Mouse (Mus musculus) adrenal gland, adult 2 months (tissue): ENCODE measurements around the gene Dhx29. TPM values are rescaled to one million over a fixed set of nuclear protein-coding genes. Genes with fewer than 3 reads are reported as not detected.

ENCODE experiments used
- DNase-seq: peaks from one replicate; pipeline ENCODE4 v3.0.0; 2021
- long read RNA-seq: library from polyadenylated mRNA; stranded (forward); transcript quantifications from one replicate; pipeline ENCODE4 v2.0.0, GENCODE M21; 2021
- polyA plus RNA-seq: library from polyadenylated mRNA; depleted of rRNA; stranded (reverse); fragments of >200 nt; gene quantifications from 2 replicates; pipeline ENCODE4 v1.2.3, GENCODE M21; 2012; rRNA removed
- total RNA-seq, 2 experiments: library from RNA; stranded (reverse); gene quantifications; 2 replicates each; pipeline ENCODE4 v1.2.3; 2021

Dhx29 gene
- 10 to 100 TPM; 17.7 to 19.4 TPM for total RNA-seq
- polyA plus RNA-seq = 1.1 and 1.4 TPM in 2 replicates
- long read RNA-seq, full-length matches to known transcripts = 10 of 13 reads
- long read RNA-seq, partial matches to known transcripts = 1 of 13 reads
- long read RNA-seq, other reads (novel, unspliced or antisense) = 2 of 13 reads

- DNase-seq = peak; percentile 99
These were observed at the start of gene Dhx29, which contains the start of gene Mtrex for GRCm38 (mm10) chr13:112927287-112928001. TSS of gene Dhx29 (plus strand) at chr13:112927454. TSS of gene Mtrex (minus strand) at chr13:112927398.

DNA sequence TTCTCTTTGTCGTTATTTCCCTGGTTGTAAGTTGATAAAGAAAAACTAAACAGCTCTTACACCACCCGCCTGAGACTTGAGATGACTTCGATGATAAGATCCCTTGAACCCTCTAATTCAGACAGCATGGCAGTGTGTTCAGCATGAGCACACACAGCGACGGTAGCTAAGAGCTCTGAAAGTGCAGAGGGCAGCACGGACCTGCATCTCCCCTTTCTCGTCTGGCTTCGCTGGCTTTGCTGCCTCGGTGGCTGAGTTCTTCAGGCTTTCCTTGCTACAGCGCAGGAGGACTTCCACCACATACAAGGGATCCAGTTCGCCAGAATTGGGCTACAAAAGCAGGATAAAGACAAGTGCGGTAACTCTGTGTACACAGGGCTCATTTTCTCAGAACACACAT is 40.0 kb upstream of the Dhx29 start:
- DNase-seq = no peak

DNA sequence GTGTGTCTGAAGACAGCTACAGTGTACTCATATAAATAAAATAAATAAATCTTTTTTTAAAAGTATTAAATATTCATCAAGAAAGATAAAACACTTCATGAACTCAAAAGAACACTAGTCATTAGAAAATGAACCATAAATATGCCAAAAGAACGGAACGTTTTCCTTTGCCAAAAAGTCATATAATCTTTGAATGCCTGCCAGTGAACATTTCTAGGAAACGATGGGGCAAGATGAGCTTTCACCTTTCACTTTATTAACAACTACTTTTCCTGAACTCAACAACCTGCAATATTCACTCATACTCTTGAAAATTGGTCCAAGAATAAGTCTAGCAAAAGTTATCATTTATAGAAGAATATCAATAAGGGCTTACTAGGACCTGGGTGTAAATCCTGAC is 25.1 kb upstream of the Dhx29 start:
- no peak for DNase-seq

GRCm38 (mm10) chr13:112909663-112910062 is 17.6 kb upstream of the Dhx29 start:
- peak; percentile 32 for DNase-seq

GRCm38 (mm10) chr13:112910434-112910833 is 16.8 kb upstream of the Dhx29 start:
- DNase-seq = no peak

GRCm38 (mm10) chr13:112919141-112919865 is 8.0 kb upstream of the Dhx29 start:
- DNase-seq = no peak

- no peak for DNase-seq
These were observed 6.3 kb upstream of the Dhx29 start for GRCm38 (mm10) chr13:112920906-112921305.

DNA sequence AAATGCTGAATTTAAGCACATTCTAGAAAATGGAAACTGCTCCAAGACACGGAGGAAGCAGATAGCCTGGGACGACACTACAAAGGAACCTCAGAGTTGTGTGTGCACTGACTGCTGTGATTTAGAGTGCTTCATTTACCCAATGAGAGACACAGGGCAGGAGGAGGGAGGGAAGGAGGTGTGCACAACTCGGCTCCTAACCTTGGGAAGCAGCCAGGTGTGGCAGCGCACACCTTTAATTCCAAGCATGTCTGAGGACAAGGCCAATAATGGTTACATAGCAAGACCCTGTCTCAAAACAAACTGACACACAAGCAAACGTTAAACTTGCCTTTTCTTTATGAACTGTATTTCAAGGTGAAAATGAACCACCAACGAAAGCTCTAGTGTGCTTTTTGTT is 2.0 kb upstream of the Dhx29 start:
- no peak for DNase-seq

DNA sequence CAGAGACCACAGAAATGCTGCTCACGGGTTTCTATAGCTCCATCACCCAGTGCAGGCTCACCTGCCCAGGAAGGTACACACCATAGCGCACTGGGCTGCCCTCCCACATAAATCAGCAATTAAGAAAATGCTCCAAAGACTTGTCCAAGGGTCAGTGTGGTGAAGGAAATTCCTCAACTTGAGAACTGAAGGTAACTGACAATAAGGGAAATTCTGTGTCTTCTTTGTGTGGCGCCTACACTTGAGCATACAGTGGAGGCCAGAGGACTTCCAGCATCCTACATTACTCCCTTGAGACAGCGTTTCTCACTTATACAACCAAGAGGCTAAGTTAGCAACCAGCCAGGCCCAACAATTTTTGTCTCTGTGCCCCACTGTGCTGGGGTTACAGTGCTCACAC is 1.3 kb upstream of the Dhx29 start:
- no peak for DNase-seq

GRCm38 (mm10) chr13:112926796-112927195 is 458 bp upstream of the Dhx29 start:
- DNase-seq = peak; percentile 40

GRCm38 (mm10) chr13:112928038-112928668 is 899 bp downstream of the Dhx29 start:
- DNase-seq = no peak

GRCm38 (mm10) chr13:112938130-112938529 is 10.9 kb downstream of the Dhx29 start:
- no peak for DNase-seq

DNA sequence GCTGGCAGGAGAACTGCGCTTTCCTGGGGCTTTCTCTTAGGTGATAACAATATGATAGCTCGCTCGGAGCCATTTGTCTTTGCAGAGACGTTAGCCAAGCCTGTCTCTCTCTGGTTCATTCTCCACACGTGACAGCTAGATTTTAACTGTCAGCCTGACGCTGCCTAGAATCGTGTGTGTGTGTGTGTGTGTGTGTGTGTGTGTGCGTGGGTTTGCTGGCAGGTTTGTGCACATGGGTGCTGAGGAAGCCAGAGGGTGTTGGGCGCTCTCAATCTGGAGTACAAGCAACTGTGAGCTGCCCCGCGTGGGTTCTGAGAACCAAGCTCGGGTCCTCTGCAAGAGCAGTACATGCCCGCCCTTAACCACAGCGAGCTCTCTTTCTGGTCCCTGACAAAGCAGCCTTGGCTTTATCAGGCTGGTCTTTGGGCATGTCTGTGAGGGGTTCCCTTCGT is 14.7 kb downstream of the Dhx29 start:
- no peak for DNase-seq

DNA sequence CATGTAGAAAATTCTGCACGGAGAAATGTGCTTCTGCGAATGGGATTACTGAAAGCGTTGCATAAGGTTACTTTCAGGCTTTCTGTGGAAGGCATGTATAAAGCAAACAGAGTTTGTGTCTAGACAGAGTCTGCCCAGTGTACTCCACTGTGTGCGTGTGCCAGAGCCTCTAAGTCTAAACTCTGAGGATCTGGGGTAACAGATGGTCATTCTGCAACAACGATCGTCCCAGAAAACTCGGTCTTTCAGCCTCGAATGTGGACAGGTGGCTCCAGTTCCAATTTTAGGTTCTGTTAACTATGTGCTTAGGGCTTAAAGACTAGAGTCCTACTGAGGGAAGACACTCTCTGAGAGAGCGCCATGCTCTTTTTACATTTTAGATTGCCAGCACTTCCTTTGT is 18.1 kb downstream of the Dhx29 start:
- no peak for DNase-seq

DNA sequence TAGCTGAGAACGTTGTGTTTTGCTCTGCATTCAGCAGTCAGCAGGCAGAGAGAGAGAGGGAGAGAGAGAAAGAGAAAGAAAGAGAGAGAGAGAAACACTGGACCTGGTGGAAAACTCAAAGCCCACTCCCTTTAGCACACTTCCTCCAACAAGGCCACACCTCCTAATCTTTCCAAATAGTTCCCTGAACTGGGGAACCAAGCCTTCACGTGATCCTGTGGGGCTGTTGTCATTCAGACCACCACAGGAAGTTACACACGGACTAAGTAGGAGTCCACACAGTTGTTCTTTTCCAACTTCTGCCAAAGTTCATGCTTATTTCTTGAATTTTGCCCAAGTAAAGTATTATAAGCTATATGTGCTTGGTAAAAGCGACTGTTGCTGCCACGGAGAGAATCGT is 18.6 kb downstream of the Dhx29 start:
- no peak for DNase-seq

- DNase-seq = no peak
These were observed 26.8 kb downstream of the Dhx29 start for GRCm38 (mm10) chr13:112954067-112954466.

DNA sequence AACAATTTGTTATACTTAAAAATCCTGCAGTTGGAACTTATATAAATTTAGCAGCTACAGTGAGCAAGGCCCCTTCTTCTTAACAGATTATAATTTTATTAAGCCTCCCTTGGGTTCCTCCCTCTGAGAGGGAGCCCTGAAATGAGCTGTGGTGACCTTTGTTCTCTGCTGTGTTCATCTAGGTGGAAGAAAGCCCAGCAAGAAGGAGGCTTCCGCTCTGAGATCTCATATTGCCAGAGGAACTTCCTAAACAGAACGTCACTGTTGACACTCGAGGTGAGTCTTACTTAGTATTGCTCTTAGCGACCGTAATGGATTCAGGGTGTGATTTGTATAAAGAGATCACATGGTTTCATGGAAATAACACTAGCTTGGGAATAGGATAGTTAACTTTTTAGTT is 35.8 kb downstream of the Dhx29 start:
- no peak for DNase-seq

DNA sequence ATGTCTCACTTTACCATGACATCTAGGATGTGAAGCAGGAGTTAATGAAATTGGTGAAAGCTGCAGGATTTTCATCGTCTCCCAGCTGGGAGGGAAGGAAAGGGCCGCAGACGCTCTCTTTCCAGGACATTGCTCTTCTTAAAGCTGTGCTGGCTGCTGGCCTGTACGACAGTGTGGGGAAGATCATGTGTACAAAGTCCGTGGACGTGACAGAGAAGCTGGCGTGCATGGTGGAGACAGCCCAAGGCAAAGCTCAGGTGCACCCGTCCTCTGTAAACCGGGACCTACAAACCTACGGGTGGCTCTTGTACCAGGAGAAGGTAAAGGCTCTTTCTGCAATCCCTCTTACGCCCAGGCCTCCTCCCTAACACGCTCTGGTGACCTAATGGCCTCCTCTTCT is 37.2 kb downstream of the Dhx29 start:
- no peak for DNase-seq

DNA sequence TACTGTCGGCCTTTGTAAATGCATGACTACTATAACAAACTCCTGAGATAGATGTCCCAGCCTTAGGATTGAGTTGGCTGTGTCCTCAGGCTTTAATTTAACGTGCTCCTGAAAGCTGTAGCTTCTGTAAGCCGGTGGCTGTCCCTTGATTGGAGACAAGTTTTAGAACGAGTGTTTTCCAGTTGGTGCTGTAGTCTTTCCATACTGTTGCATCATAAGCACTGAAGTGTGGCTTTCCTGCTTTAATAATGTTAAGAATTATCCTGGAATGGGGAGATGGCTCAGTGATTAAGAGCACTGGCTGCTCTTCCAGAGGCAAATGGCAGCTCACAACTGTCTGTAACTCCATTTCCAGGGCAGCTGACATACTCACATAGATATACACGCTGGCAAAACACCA is 40.0 kb downstream of the Dhx29 start:
- DNase-seq = no peak

DNA sequence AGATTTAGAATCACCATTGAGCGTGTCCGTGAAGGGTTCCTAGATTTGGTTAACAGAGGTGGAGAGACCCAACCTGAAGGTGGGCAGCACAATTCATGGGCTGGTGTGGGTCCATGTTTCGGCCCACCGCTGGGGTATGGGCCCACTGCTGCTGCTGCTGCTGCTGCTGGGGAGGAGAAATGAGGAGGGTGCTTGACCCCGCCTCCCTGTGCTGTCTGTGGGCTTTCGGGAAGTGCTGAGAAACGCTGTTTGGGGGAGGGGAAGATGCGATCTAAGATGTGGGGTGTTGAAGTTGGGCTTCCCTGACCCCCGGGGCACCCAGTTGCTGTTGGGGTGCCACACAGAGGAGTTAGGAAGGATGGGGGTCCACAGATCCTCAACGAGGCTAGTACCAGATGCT is 49.5 kb downstream of the Dhx29 start:
- DNase-seq = no peak

- DNase-seq = no peak
These were observed 58.6 kb downstream of the Dhx29 start for GRCm38 (mm10) chr13:112985605-112986450.

DNA sequence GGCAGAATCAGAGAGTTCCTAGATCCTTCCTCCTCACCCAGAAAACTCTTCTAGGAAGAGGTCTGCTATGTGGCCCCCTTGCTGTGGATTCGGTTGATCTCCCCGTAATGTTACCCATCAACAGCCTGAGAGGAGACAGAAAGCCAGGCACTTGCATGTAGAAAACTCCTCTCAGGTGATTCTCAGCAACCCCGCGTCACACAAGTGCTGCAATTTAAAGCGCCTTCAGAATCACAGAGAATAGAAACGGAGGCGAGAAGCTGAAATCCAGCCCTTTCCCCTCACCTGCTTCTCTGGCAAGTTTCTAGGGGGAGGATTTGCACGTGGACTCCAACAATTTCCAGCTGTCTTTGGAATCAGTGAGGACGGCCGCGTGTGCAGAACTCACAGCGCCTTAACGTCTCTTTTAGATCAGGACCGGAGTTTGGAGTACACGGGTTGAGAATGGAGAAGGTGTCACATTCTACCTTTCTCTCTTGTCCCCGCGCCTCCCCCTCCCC is 59.2 kb downstream of the Dhx29 start:
- DNase-seq = no peak
